Mouse (Mus musculus) thymus, adult 2 months (tissue): ENCODE results near the gene B4galt5.

Experiments used
- CTCF ChIP-seq: fragments of 200-500 bp; IDR thresholded peaks from 2 replicates; pipeline ENCODE4 v1.5.1; 2012; ENCODE audit warnings: mild to moderate bottlenecking, control low read depth, low read length, moderate library complexity, borderline replicate concordance; ENCODE audit not compliant: control insufficient read depth, poor library complexity, insufficient read depth; ENCODE audit errors: extremely low read depth
- POLR2A ChIP-seq: fragments of 200-500 bp; IDR thresholded peaks from 2 replicates; pipeline ENCODE4 v1.6.1; 2012; ENCODE audit warnings: mild to moderate bottlenecking, low read length, control low read depth, moderate library complexity; ENCODE audit not compliant: control insufficient read depth, poor library complexity, insufficient read depth; ENCODE audit errors: extremely low read depth

DNA sequence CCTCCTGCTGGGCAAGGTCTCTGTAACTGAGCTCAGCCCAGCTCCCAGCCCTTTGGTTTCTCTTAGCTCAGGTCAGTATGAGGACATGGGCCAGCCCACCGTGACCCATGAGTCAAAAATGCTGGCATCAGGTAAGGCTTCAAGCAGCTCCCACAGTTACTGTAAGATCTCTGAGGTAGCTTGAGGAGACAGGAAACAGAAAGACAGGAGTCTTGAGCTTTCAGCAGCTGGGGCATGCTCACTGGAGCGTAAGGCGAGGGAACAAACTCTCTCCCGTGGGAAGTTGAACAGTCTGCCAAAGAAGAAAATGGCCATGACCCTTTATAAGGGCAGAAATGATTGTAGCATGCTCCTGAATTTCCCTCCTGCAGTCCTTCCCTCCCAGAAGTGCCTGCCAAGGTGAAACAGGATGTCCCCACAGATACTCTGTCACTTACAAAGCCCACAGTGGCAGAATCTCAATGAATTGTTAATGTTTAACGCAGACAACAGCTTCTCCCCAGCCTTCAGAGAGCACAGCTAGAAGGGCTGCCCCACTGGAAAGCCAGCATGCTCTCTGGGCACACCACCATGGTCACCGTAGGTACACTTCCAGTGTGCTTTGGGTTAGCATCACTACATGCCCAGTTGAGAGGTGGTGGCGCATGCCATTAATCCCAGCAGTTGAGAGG is 31.8 kb upstream of the B4galt5 start:
- TF ChIP-seq CTCF (no peak), POLR2A (no peak)
